Comparison of ENCODE assay signal across 8 mouse cellular contexts in the genomic region with DNA sequence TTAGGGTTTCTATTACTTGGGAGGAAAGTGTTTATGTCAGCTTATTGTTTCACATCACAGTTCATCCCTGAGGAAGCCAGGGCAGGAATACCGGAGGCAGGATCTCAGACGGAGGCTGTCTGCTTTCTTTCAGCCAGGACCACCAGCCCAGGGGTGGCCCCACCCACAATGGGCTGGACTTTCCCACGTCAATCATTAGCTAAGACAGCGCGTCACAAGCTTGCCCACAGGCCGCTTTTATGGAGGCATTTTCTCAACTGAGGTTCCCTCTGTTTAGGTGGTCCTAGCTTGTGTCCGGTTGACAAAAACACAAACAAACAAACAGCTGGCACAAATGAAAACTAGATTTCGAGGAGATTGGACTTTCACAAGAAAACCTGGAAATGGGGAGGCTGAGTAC. TPM values are rescaled to one million over a fixed set of nuclear protein-coding genes. Genes with fewer than 3 reads are reported as not detected.
DNase-seq lines count a peak whose midpoint lies in the region; ATAC-seq and TF ChIP-seq lines count a peak whose summit lies in the region.
"Had no signal": no experiment of that assay in that cellular context is flagged by ENCODE, and none has a peak within 500 bp of the region (broad histone marks: within the 10 kb centered on the region; RNA-seq: fewer than 3 reads in every experiment).

No protein-coding gene starts in this region.

- no peak for TF ChIP-seq EP300 in ES-Bruce4 (IDR thresholded peaks at IDR 0.05; ENCODE audit: insufficient read depth, low read depth, low read length)
- no peak for TF ChIP-seq EP300 in liver, postnatal 0 days (IDR thresholded peaks at IDR 0.05; ENCODE audit: low read depth)

- H3K4me1 ChIP-seq in ES-Bruce4 (ENCODE audit: control insufficient read depth, insufficient read depth, low read length) = no peaks in the 10 kb centered on the region
- peaks cover 7% of the 10 kb centered on the region for H3K4me1 ChIP-seq in liver, postnatal 0 days (ENCODE audit: insufficient read depth)

- H3K9ac ChIP-seq in ES-Bruce4 (ENCODE audit: low read depth, poor library complexity, severe bottlenecking) = no peak overlapping the region
- peak overlapping the region; percentile 27; the same call in 1 of the 2 replicates for H3K9ac ChIP-seq in liver, postnatal 0 days (replicated peaks)

- peak; percentile 75 for ATAC-seq in liver, postnatal 0 days

- no peak for TF ChIP-seq CTCF in ES-Bruce4 (IDR thresholded peaks at IDR 0.05; ENCODE audit: low read depth, low read length)
- no peak for TF ChIP-seq CTCF in liver, postnatal 0 days (IDR thresholded peaks at IDR 0.05; ENCODE audit: low read depth)

- H3K27ac ChIP-seq in ES-Bruce4 (ENCODE audit: insufficient read depth, low read length) = no peak overlapping the region
- H3K27ac ChIP-seq in liver, postnatal 0 days (ENCODE audit: low read depth) = no peak overlapping the region

- TF ChIP-seq POLR2A in ES-Bruce4 (IDR thresholded peaks at IDR 0.05; ENCODE audit: insufficient read depth, low read length) = no peak

- H3K27me3 ChIP-seq in ES-Bruce4 (ENCODE audit: control insufficient read depth, insufficient read depth, low read length, poor library complexity, severe bottlenecking) = no peaks in the 10 kb centered on the region
- H3K27me3 ChIP-seq in liver, postnatal 0 days (ENCODE audit: insufficient read depth, low read length) = 0 out of 2 replicates have a peak, but pooled peaks cover 3% of the 10 kb centered on the region
- no peaks in the 10 kb centered on the region for H3K27me3 ChIP-seq in splenic B cell, adult 2 months (ENCODE audit: control insufficient read depth, insufficient read depth, low read length, poor library complexity, severe bottlenecking)

- no peaks in the 10 kb centered on the region for H3K9me3 ChIP-seq in ES-Bruce4 (replicated peaks; ENCODE audit: control insufficient read depth, insufficient read depth, low read length, poor library complexity, severe bottlenecking)
- H3K9me3 ChIP-seq in liver, postnatal 0 days (ENCODE audit: low read length) = no peaks in the 10 kb centered on the region

- DNase-seq in embryo, embryonic 11 days = peak; percentile 89
- DNase-seq in induced T-regulatory cell, adult 2 months (ENCODE audit: low read depth) = peak; percentile 46
- DNase-seq in liver, postnatal 0 days = peak; percentile 57
- DNase-seq in splenic B cell, adult 2 months (ENCODE audit: low read depth, low spot score) = peak; percentile 48
- no peak for DNase-seq in Muller cell, postnatal 12 days (ENCODE audit: inconsistent ontology term)
- no peak for DNase-seq in ovary, postnatal 10 days (ENCODE audit: low spot score)

- H3K36me3 ChIP-seq in ES-Bruce4 (ENCODE audit: control insufficient read depth, insufficient read depth, low read length, poor library complexity, severe bottlenecking) = no peaks in the 10 kb centered on the region
- no peaks in the 10 kb centered on the region for H3K36me3 ChIP-seq in liver, postnatal 0 days (replicated peaks; ENCODE audit: insufficient read depth, low read length)
- H3K36me3 ChIP-seq in splenic B cell, adult 2 months (ENCODE audit: control insufficient read depth, insufficient read depth, low read length, poor library complexity, severe bottlenecking) = no peaks in the 10 kb centered on the region

- H3K4me2 ChIP-seq in liver, postnatal 0 days (ENCODE audit: low read depth, low read length) = peak overlapping the region; percentile 73

- peak overlapping the region; percentile 53 for H3K4me3 ChIP-seq in ES-Bruce4 (ENCODE audit: low read depth, low read length)
- H3K4me3 ChIP-seq in liver, postnatal 0 days (ENCODE audit: low read depth, low read length) = peak overlapping the region; percentile 41
- H3K4me3 ChIP-seq: erythroblast, embryonic 14.5 days had no signal

- under 1% methylated on average over 8 of the region's 8 CpGs for WGBS in liver, postnatal 0 days (ENCODE audit: insufficient replicate concordance)

RNA-seq across cellular contexts. Expression of gene Camk1g, which starts 12.3 kb away (rescaled TPM):
- 0.37 and 0.54 TPM in 2 replicates for polyA plus RNA-seq in ES-Bruce4 (2011; ENCODE audit: insufficient read depth, insufficient read length, low read depth, missing spikeins)
- polyA plus RNA-seq in liver, postnatal 0 days (2015; fragmentation: Nextera tagmentation; extraction: Ambion mirVana) = 0.15 and 0.24 TPM in 2 replicates
- polyA plus RNA-seq: erythroblast, embryonic 14.5 days had no signal

Comparison
In these comparisons a context has a peak if more than half of its experiments do, and no peak if none do; other contexts are left out.
1. DNase-seq: peak in embryo, embryonic 11 days (single experiment), induced T-regulatory cell, adult 2 months (single experiment), liver, postnatal 0 days (single experiment) and splenic B cell, adult 2 months (single experiment); none in Muller cell, postnatal 12 days (single experiment) and ovary, postnatal 10 days (single experiment).